Mouse (Mus musculus) layer of hippocampus, adult 2 months (tissue): ENCODE measurements around the gene Ggct. TPM values are rescaled to one million over a fixed set of nuclear protein-coding genes. Genes with fewer than 3 reads are reported as not detected.

Experiments used
- DNase-seq, 2 experiments: peaks; one replicate each; pipeline ENCODE4 v3.0.0; 2022; ENCODE audit warnings: low spot score in 2 of 2
- H3K27ac ChIP-seq: fragments of 200-600 bp; 2 replicates; pipeline ENCODE4 v1.8.1; 2022
- H3K4me3 ChIP-seq: fragments of 200-600 bp; 2 replicates; pipeline ENCODE4 v1.8.1; 2022; ENCODE audit warnings: mild to moderate bottlenecking
- CTCF ChIP-seq: fragments of 200-600 bp; conservative IDR thresholded peaks from 2 replicates; pipeline ENCODE4 v1.8.1; 2022; ENCODE audit warnings: antibody characterized with exemption, mild to moderate bottlenecking, moderate library complexity
- total RNA-seq, 2 experiments: library from RNA; stranded (reverse); gene quantifications; 2 replicates each; pipeline ENCODE4 v1.2.3; 2021

Gene Ggct
- total RNA-seq, 2 experiments from 2014 or later: 36.0 to 38.0 TPM

GRCm38 (mm10) chr6:54934313-54934712, 58.4 kb downstream of the Ggct start:
- no peak for DNase-seq
- Histone ChIP-seq H3K27ac (no peak overlapping the region), H3K4me3 (no peak overlapping the region)
- no peak for TF ChIP-seq CTCF

GRCm38 (mm10) chr6:54933866-54934265, 58.9 kb downstream of the Ggct start:
- no peak for TF ChIP-seq CTCF
- Histone ChIP-seq H3K27ac (no peak overlapping the region), H3K4me3 (no peak overlapping the region)
- DNase-seq: no peak

GRCm38 (mm10) chr6:54933216-54933615, 59.5 kb downstream of the Ggct start:
- no peak overlapping the region for H3K27ac ChIP-seq
- DNase-seq: no peak
- no peak overlapping the region for H3K4me3 ChIP-seq
- TF ChIP-seq CTCF: no peak

Other genes with a start within 250 kb of the Ggct start
- 10 to 100 TPM; 23.1 to 24.6 TPM for gene Znrf2, start 176.0 kb downstream of the Ggct start, total RNA-seq
- gene Nod1, start 20.3 kb downstream of the Ggct start, total RNA-seq: 1 to 10 TPM; 4.9 TPM
- gene Gars, start 45.1 kb upstream of the Ggct start, total RNA-seq: 100 to 1,000 TPM; 131 to 134 TPM
- gene Crhr2, start 140.1 kb upstream of the Ggct start, total RNA-seq: 1 to 10 TPM; 2.8 to 4.2 TPM
- gene Inmt, start 182.1 kb upstream of the Ggct start, total RNA-seq: 1 to 10 TPM; 1.5 to 1.8 TPM
- gene Mindy4, start 210.4 kb upstream of the Ggct start, total RNA-seq: 10 to 100 TPM; 13.0 to 14.5 TPM